Mouse (Mus musculus) testis, adult 2 months (tissue): Measurements from ENCODE around the gene Ccdc97. TPM values are rescaled to one million over a fixed set of nuclear protein-coding genes. Genes with fewer than 3 reads are reported as not detected.
"Not testable (repeated sequence)": the region's sequence is repeated elsewhere in the genome, so short reads cannot be mapped to it uniquely, and the experiment has no call there.

Source experiments
- H3K27ac ChIP-seq: fragments of 200-500 bp; 2 replicates; pipeline ENCODE4 v1.5.1; 2012; ENCODE audit warnings: low read depth, low read length; ENCODE audit not compliant: control insufficient read depth, insufficient read depth
- H3K27me3 ChIP-seq: fragments of 200-500 bp; 2 replicates; pipeline ENCODE4 v1.6.1; 2012; ENCODE audit warnings: mild to moderate bottlenecking, low read length, moderate library complexity; ENCODE audit not compliant: control insufficient read depth, insufficient read depth
- H3K36me3 ChIP-seq: fragments of 200-500 bp; 2 replicates; pipeline ENCODE4 v1.6.1; 2012; ENCODE audit warnings: mild to moderate bottlenecking, low read length; ENCODE audit not compliant: control insufficient read depth, insufficient read depth
- H3K4me1 ChIP-seq: fragments of 200-500 bp; 2 replicates; pipeline ENCODE4 v1.6.1; 2012; ENCODE audit warnings: low read length; ENCODE audit not compliant: control insufficient read depth, insufficient read depth
- H3K4me3 ChIP-seq: fragments of 200-500 bp; 2 replicates; pipeline ENCODE4 v1.5.1; 2012; ENCODE audit warnings: low read depth, mild to moderate bottlenecking, low read length, moderate library complexity, mixed read lengths; ENCODE audit not compliant: control insufficient read depth
- CTCF ChIP-seq: fragments of 200-500 bp; IDR thresholded peaks from 2 replicates; pipeline ENCODE4 v1.5.1; 2012; ENCODE audit warnings: low read depth, mild to moderate bottlenecking, inconsistent platforms, low read length, moderate library complexity; ENCODE audit not compliant: control insufficient read depth, insufficient read depth, insufficient replicate concordance
- POLR2A ChIP-seq: fragments of 200-500 bp; IDR thresholded peaks from 2 replicates; pipeline ENCODE4 v1.6.1; 2012; ENCODE audit warnings: low read depth, mild to moderate bottlenecking, inconsistent platforms, low read length, moderate library complexity; ENCODE audit not compliant: control insufficient read depth
- polyA plus RNA-seq: library from polyadenylated mRNA; depleted of rRNA; stranded (reverse); fragments of >200 nt; gene quantifications from 2 replicates; pipeline ENCODE4 v1.2.3, GENCODE M21; 2012

Gene Ccdc97
- polyA plus RNA-seq, 1 experiment, result 74.3 TPM

- Histone ChIP-seq H3K4me3 (no peak overlapping the region), H3K27ac (no peak overlapping the region), H3K36me3 (peaks cover 10% of the 10 kb centered on the region), H3K4me1 (no peaks in the 10 kb centered on the region), H3K27me3 (no peaks in the 10 kb centered on the region)
- TF ChIP-seq CTCF, result no peak
- TF ChIP-seq POLR2A, result no peak
These were observed 16.1 kb upstream of the Ccdc97 start for GRCm38 (mm10) chr7:25734991-25735390.

- H3K27me3 ChIP-seq, result no peaks in the 10 kb centered on the region
- H3K4me1 ChIP-seq, result no peaks in the 10 kb centered on the region
- no peak overlapping the region for H3K27ac ChIP-seq
- H3K36me3 ChIP-seq, result peaks cover 16% of the 10 kb centered on the region
- TF ChIP-seq CTCF (no peak), POLR2A (no peak)
- H3K4me3 ChIP-seq, result no peak overlapping the region
These were observed 12.6 kb upstream of the Ccdc97 start for GRCm38 (mm10) chr7:25731294-25732055.

GRCm38 (mm10) chr7:25729862-25730261, 11.0 kb upstream of the Ccdc97 start:
- no peaks in the 10 kb centered on the region for H3K27me3 ChIP-seq
- H3K27ac ChIP-seq, result no peak overlapping the region
- peaks cover 20% of the 10 kb centered on the region for H3K36me3 ChIP-seq
- TF ChIP-seq CTCF, result no peak
- TF ChIP-seq POLR2A, result no peak
- H3K4me3 ChIP-seq, result no peak overlapping the region
- H3K4me1 ChIP-seq, result no peaks in the 10 kb centered on the region

GRCm38 (mm10) chr7:25729396-25729795, 10.5 kb upstream of the Ccdc97 start:
- Histone ChIP-seq H3K27ac (no peak overlapping the region), H3K4me3 (no peak overlapping the region), H3K36me3 (peaks cover 20% of the 10 kb centered on the region), H3K4me1 (no peaks in the 10 kb centered on the region), H3K27me3 (no peaks in the 10 kb centered on the region)
- TF ChIP-seq CTCF (no peak), POLR2A (no peak)

GRCm38 (mm10) chr7:25727800-25728199, 8.9 kb upstream of the Ccdc97 start:
- no peak overlapping the region for H3K4me3 ChIP-seq
- TF ChIP-seq CTCF (no peak), POLR2A (no peak)
- H3K27me3 ChIP-seq, result no peaks in the 10 kb centered on the region
- no peak overlapping the region for H3K27ac ChIP-seq
- H3K4me1 ChIP-seq, result no peaks in the 10 kb centered on the region
- peaks cover 16% of the 10 kb centered on the region for H3K36me3 ChIP-seq

GRCm38 (mm10) chr7:25725886-25726285, 7.0 kb upstream of the Ccdc97 start:
- Histone ChIP-seq H3K27me3 (no peaks in the 10 kb centered on the region), H3K4me1 (no peaks in the 10 kb centered on the region), H3K27ac (no peak overlapping the region), H3K36me3 (peaks cover 12% of the 10 kb centered on the region), H3K4me3 (no peak overlapping the region)
- TF ChIP-seq POLR2A (no peak), CTCF (no peak)

GRCm38 (mm10) chr7:25721776-25722175, 2.9 kb upstream of the Ccdc97 start:
- H3K36me3 ChIP-seq, H3K27me3 ChIP-seq, H3K4me1 ChIP-seq, H3K27ac ChIP-seq, H3K4me3 ChIP-seq: not testable (repeated sequence)

- H3K36me3 ChIP-seq, result peaks cover 2% of the 10 kb centered on the region; the same call in 1 of the 2 replicates
- no peak for TF ChIP-seq POLR2A
- no peak for TF ChIP-seq CTCF
- H3K4me3 ChIP-seq, result no peak overlapping the region
- no peaks in the 10 kb centered on the region for H3K27me3 ChIP-seq
- H3K4me1 ChIP-seq, result peaks cover 5% of the 10 kb centered on the region
- H3K27ac ChIP-seq, result no peak overlapping the region
These were observed 1.9 kb upstream of the Ccdc97 start for GRCm38 (mm10) chr7:25720760-25721159.
